Mouse (Mus musculus): ENCODE results near the gene Nfib. TPM values are rescaled to one million over a fixed set of nuclear protein-coding genes. Genes with fewer than 3 reads are reported as not detected.

The Nfib gene
- polyA plus RNA-seq, 1 experiment from 2014 or later, result 58.8 TPM

GRCm38 (mm10) chr4:82437533-82438318 lies 267.8 kb downstream of the Nfib start:
- Histone ChIP-seq H3K9ac (replicated peaks) (no peak overlapping the region), H3K4me1 (replicated peaks) (peaks cover 15% of the 10 kb centered on the region), H3K36me3 (no peaks in the 10 kb centered on the region), H3K9me3 (no peaks in the 10 kb centered on the region), H3K4me3 (replicated peaks) (no peak overlapping the region), H3K4me2 (no peak overlapping the region), H3K27me3 (no peaks in the 10 kb centered on the region), H3K27ac (no peak overlapping the region)
- 82% methylated on average over 12 of the region's 12 CpGs for WGBS
- ATAC-seq (ENCODE audit: insufficient number of reproducible peaks, insufficient read depth, low FRiP score, low TSS enrichment, low read depth), result no peak

DNA sequence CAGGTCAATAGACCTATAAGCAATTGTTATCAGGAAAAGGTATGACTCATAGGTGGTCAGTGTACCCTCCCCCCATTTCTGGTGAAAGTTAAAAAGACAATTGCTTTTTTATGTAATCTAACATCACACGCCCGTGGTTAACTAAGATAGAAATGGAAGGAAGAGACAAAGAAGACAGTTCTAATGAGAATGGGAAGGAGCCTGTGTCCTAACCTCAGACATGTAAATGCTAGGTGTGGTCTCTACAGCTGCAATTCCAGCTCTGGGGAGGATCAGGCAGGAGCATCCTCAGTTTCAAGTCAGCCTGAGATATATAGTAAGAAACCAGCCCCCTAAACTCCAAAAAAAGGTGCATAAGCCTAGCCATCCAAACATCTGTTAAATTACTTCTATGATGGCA lies 268.9 kb downstream of the Nfib start:
- Histone ChIP-seq H3K4me2 (no peak overlapping the region), H3K27me3 (no peaks in the 10 kb centered on the region), H3K9me3 (no peaks in the 10 kb centered on the region), H3K4me3 (replicated peaks) (no peak overlapping the region), H3K9ac (replicated peaks) (no peak overlapping the region), H3K36me3 (no peaks in the 10 kb centered on the region), H3K4me1 (replicated peaks) (peaks cover 15% of the 10 kb centered on the region; the same call in 1 of the 2 replicates), H3K27ac (no peak overlapping the region)
- ATAC-seq (ENCODE audit: insufficient number of reproducible peaks, insufficient read depth, low FRiP score, low TSS enrichment, low read depth), result no peak
- 82% methylated on average over 2 of the region's 2 CpGs for WGBS

- Histone ChIP-seq H3K9ac (replicated peaks) (no peak overlapping the region), H3K36me3 (peaks cover 3% of the 10 kb centered on the region; the same call in 1 of the 2 replicates), H3K9me3 (no peaks in the 10 kb centered on the region), H3K4me2 (no peak overlapping the region), H3K4me1 (replicated peaks) (peaks cover 12% of the 10 kb centered on the region; the same call in 1 of the 2 replicates), H3K27ac (no peak overlapping the region), H3K4me3 (replicated peaks) (no peak overlapping the region), H3K27me3 (no peaks in the 10 kb centered on the region)
- ATAC-seq (ENCODE audit: insufficient number of reproducible peaks, insufficient read depth, low FRiP score, low TSS enrichment, low read depth), result no peak
- WGBS, result 59% methylated on average over 5 of the region's 5 CpGs
These were observed 269.8 kb downstream of the Nfib start for GRCm38 (mm10) chr4:82435716-82436115.

DNA sequence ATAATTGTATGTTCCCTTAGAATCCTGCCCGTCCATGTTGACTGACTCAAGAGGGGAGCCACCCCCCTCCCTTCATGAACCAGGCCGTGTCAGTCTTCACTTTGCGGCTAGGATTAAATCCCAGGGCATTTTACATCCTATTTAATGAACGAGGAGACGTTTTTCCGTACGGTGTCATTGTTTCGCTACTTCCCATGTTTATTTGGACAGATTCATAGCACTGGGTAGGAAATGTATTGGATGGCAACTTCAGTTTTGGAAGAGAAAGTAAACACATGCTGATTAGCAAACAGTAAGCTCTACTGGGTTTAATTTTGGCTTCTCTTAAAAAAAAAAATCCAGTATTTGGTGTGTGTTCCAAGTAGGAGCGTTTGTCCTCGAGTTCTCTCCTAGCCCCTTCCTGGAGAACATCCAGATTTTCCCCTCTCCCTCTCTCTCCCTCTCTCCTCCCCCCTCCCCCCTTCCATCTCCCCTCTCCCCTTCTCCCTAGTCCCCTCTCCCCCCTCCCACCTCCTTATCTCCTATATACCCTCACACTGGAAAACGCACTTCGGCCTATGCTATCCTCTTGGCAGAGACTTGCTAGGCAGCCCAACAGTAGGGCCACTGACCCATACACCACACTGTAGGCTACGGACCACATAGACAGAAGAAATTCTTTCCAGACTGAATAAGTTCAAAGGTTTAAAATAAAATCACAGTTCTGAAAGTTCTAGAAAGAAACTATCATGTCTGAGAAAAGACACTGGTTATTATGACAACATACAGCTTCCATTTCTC lies 271.4 kb downstream of the Nfib start:
- H3K4me3 ChIP-seq (replicated peaks), result no peak overlapping the region
- 74% methylated on average over 13 of the region's 13 CpGs for WGBS
- H3K36me3 ChIP-seq, result peaks cover 10% of the 10 kb centered on the region; the same call in 1 of the 2 replicates
- no peaks in the 10 kb centered on the region for H3K27me3 ChIP-seq
- no peak for ATAC-seq (ENCODE audit: insufficient number of reproducible peaks, insufficient read depth, low FRiP score, low TSS enrichment, low read depth)
- no peak overlapping the region for H3K9ac ChIP-seq (replicated peaks)
- no peak overlapping the region for H3K4me2 ChIP-seq
- no peaks in the 10 kb centered on the region for H3K9me3 ChIP-seq
- H3K27ac ChIP-seq, result no peak overlapping the region
- peaks cover 14% of the 10 kb centered on the region for H3K4me1 ChIP-seq (replicated peaks)

- Histone ChIP-seq H3K4me3 (replicated peaks) (no peak overlapping the region), H3K4me2 (no peak overlapping the region), H3K4me1 (replicated peaks) (peaks cover 20% of the 10 kb centered on the region), H3K36me3 (peaks cover 10% of the 10 kb centered on the region; the same call in 1 of the 2 replicates), H3K9ac (replicated peaks) (no peak overlapping the region), H3K27ac (no peak overlapping the region), H3K27me3 (no peaks in the 10 kb centered on the region), H3K9me3 (no peaks in the 10 kb centered on the region)
- 90% methylated on average over 8 of the region's 8 CpGs for WGBS
- ATAC-seq (ENCODE audit: insufficient number of reproducible peaks, insufficient read depth, low FRiP score, low TSS enrichment, low read depth), result no peak
These were observed 273.7 kb downstream of the Nfib start for GRCm38 (mm10) chr4:82431831-82432230.

DNA sequence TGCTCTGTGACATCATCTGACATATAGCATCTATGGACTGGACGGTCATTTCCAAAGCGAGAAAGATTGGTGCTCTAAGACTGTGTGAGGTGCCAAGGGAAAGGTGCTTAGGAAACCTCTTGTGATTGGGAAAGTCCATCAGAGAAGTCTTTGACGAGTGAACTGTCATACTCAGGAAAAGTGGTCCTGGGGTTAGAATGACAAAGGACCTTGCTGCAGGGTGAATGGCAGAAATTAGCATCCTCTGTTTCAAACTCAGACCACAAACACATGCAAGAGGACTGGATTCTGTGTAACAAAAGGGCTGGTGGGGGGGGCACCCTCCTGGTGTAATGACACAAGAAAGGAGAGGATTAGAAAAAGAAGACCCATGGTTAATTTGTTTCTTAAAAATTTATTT lies 274.7 kb downstream of the Nfib start:
- Histone ChIP-seq H3K27ac (no peak overlapping the region), H3K4me1 (replicated peaks) (peaks cover 18% of the 10 kb centered on the region), H3K4me3 (replicated peaks) (no peak overlapping the region), H3K27me3 (no peaks in the 10 kb centered on the region), H3K4me2 (no peak overlapping the region), H3K9ac (replicated peaks) (no peak overlapping the region), H3K9me3 (no peaks in the 10 kb centered on the region), H3K36me3 (peaks cover 10% of the 10 kb centered on the region; the same call in 1 of the 2 replicates)
- ATAC-seq (ENCODE audit: insufficient number of reproducible peaks, insufficient read depth, low FRiP score, low TSS enrichment, low read depth), result no peak
- 82% methylated on average over 3 of the region's 3 CpGs for WGBS

- Histone ChIP-seq H3K4me2 (no peak overlapping the region), H3K27ac (no peak overlapping the region), H3K9ac (replicated peaks) (no peak overlapping the region), H3K36me3 (peaks cover 10% of the 10 kb centered on the region; the same call in 1 of the 2 replicates), H3K4me3 (replicated peaks) (no peak overlapping the region), H3K9me3 (no peaks in the 10 kb centered on the region), H3K4me1 (replicated peaks) (peaks cover 18% of the 10 kb centered on the region), H3K27me3 (no peaks in the 10 kb centered on the region)
- no peak for ATAC-seq (ENCODE audit: insufficient number of reproducible peaks, insufficient read depth, low FRiP score, low TSS enrichment, low read depth)
- WGBS, result 92% methylated on average over 4 of the region's 4 CpGs
These were observed 279.3 kb downstream of the Nfib start for GRCm38 (mm10) chr4:82426224-82426623.

GRCm38 (mm10) chr4:82418241-82418640 lies 287.3 kb downstream of the Nfib start:
- Histone ChIP-seq H3K4me3 (replicated peaks) (no peak overlapping the region), H3K36me3 (no peaks in the 10 kb centered on the region), H3K27me3 (no peaks in the 10 kb centered on the region), H3K4me2 (no peak overlapping the region), H3K27ac (no peak overlapping the region), H3K9me3 (no peaks in the 10 kb centered on the region), H3K9ac (replicated peaks) (no peak overlapping the region), H3K4me1 (replicated peaks) (peaks cover 13% of the 10 kb centered on the region)
- 81% methylated on average over 4 of the region's 4 CpGs for WGBS
- ATAC-seq (ENCODE audit: insufficient number of reproducible peaks, insufficient read depth, low FRiP score, low TSS enrichment, low read depth), result no peak

- Histone ChIP-seq H3K36me3 (no peaks in the 10 kb centered on the region), H3K4me1 (replicated peaks) (peaks cover 32% of the 10 kb centered on the region), H3K27ac (no peak overlapping the region), H3K9me3 (no peaks in the 10 kb centered on the region), H3K4me2 (no peak overlapping the region), H3K4me3 (replicated peaks) (no peak overlapping the region), H3K9ac (replicated peaks) (no peak overlapping the region), H3K27me3 (no peaks in the 10 kb centered on the region)
- no peak for ATAC-seq (ENCODE audit: insufficient number of reproducible peaks, insufficient read depth, low FRiP score, low TSS enrichment, low read depth)
- 37% methylated on average over 4 of the region's 4 CpGs for WGBS
These were observed 289.7 kb downstream of the Nfib start for GRCm38 (mm10) chr4:82415817-82416216.

DNA sequence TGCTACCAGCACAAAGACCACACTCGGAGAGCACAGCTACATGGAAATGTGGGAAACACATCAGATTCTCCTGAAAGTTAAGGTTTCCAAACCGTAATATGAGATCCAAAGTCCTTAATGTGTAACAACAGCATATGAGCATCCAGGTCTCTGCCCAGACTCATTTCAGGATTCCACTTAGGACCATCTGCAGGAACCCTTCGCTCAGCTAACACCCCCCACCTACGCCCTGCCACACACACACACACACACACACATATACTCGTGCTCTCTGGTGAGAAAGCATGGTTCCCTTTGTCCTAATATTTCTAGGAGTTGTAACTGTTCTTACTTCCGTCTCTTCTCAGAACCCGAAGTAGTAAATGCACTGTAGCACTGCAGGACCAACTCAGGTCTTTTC lies 292.9 kb downstream of the Nfib start:
- Histone ChIP-seq H3K4me3 (replicated peaks) (no peak overlapping the region), H3K9me3 (no peaks in the 10 kb centered on the region), H3K27me3 (no peaks in the 10 kb centered on the region), H3K4me2 (0 out of 2 replicates have a peak overlapping the region, but pooled peaks have one; percentile 5), H3K36me3 (no peaks in the 10 kb centered on the region), H3K4me1 (replicated peaks) (peaks cover 54% of the 10 kb centered on the region), H3K27ac (peak overlapping the region; percentile 56), H3K9ac (replicated peaks) (no peak overlapping the region)
- WGBS, result 57% methylated on average over 7 of the region's 7 CpGs
- ATAC-seq (ENCODE audit: insufficient number of reproducible peaks, insufficient read depth, low FRiP score, low TSS enrichment, low read depth), result no peak

DNA sequence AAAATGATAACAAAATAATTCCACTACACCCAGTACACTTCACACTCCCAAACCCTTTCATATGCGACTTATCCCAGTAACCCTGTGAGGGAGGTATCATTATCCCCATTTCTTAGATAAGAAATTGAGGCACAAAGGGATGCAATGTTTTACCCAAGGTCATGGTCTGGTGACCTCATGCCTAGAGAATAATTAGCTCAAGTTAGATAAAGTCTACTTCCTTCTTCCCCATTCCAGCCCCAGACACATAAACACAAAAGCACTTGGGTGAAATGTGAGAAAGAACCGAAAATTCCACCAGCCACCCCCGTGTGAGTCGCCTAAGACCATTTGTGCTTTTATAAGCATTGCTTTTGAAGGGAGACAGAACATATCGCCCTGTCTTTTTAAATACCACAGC lies 293.6 kb downstream of the Nfib start:
- 36% methylated on average over 5 of the region's 5 CpGs for WGBS
- Histone ChIP-seq H3K9ac (replicated peaks) (no peak overlapping the region), H3K4me2 (0 out of 2 replicates have a peak overlapping the region, but pooled peaks have one; percentile 5), H3K4me1 (replicated peaks) (peaks cover 60% of the 10 kb centered on the region), H3K36me3 (no peaks in the 10 kb centered on the region), H3K9me3 (no peaks in the 10 kb centered on the region), H3K27me3 (no peaks in the 10 kb centered on the region), H3K27ac (peak overlapping the region; percentile 56; the same call in 1 of the 2 replicates), H3K4me3 (replicated peaks) (no peak overlapping the region)
- ATAC-seq (ENCODE audit: insufficient number of reproducible peaks, insufficient read depth, low FRiP score, low TSS enrichment, low read depth), result no peak
